Mouse (Mus musculus): Measurements from ENCODE around the gene Magi1.

DNA sequence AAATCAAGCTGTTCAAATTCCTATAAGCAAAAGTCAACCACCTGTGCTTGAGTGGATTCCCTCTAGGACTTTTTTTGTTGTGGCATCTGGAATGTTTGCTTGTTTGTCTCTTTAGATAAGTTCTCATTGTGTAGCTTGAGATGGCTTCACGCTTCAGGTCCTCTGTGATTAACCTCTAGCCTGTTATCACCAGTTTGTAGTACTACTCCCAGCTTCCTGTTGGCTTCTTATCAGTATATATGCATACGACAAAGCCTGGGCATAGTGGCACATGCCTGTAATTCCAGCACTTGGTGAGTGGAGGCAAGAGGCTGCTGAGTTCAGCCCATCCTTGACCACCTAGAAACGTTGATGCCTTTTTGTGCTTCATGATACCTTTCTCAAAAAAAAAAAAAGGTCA lies 16.8 kb upstream of the Magi1 start:
- TF ChIP-seq POLR2A (IDR thresholded peaks at IDR 0.05; ENCODE audit: borderline replicate concordance, extremely low read depth, insufficient read depth, insufficient read length, poor library complexity, severe bottlenecking) = no peak
- TF ChIP-seq CTCF (IDR thresholded peaks at IDR 0.05; ENCODE audit: borderline replicate concordance, extremely low read depth, insufficient read depth, insufficient read length) = no peak

Measured in brain, embryonic 14.5 days (tissue).